Mouse (Mus musculus) lung, adult 2 months (tissue): ENCODE measurements around the gene Pdlim1. TPM values are rescaled to one million over a fixed set of nuclear protein-coding genes. Genes with fewer than 3 reads are reported as not detected.

Source experiments
- DNase-seq: peaks from one replicate; pipeline ENCODE4 v3.0.0; 2022
- H3K4me1 ChIP-seq: fragments of 200-500 bp; 2 replicates; pipeline ENCODE4 v1.6.1; 2011; ENCODE audit warnings: low read length; ENCODE audit not compliant: control insufficient read depth, insufficient read depth
- H3K4me3 ChIP-seq: fragments of 200-500 bp; replicated peaks from 2 replicates; pipeline ENCODE3; 2011; ENCODE audit warnings: low read depth, mild to moderate bottlenecking, control low read depth, low read length; ENCODE audit errors: extremely low read depth
- CTCF ChIP-seq: fragments of 200-500 bp; IDR thresholded peaks from 2 replicates; pipeline ENCODE4 v1.5.1; 2011; ENCODE audit warnings: mild to moderate bottlenecking, low read length, control low read depth; ENCODE audit not compliant: insufficient read depth
- POLR2A ChIP-seq: fragments of 200-500 bp; IDR thresholded peaks from 2 replicates; pipeline ENCODE4 v1.6.1; 2011; ENCODE audit warnings: low read depth, mild to moderate bottlenecking, control low read depth, low read length, borderline replicate concordance; ENCODE audit errors: extremely low read depth
- WGBS: fragments of 180-500 bp; shearing (Covaris S2); methylation state at CpG from one replicate; pipeline ENCODE4 v1.1.7; 2018; 5-methylcytosine and 5-hydroxymethylcytosine counted together
- polyA plus RNA-seq: library from polyadenylated mRNA; depleted of rRNA; stranded (reverse); fragments of >200 nt; gene quantifications from 2 replicates; pipeline ENCODE4 v1.2.3, GENCODE M21; 2012

Gene Pdlim1
- polyA plus RNA-seq, 1 experiment, result 148 TPM

DNA sequence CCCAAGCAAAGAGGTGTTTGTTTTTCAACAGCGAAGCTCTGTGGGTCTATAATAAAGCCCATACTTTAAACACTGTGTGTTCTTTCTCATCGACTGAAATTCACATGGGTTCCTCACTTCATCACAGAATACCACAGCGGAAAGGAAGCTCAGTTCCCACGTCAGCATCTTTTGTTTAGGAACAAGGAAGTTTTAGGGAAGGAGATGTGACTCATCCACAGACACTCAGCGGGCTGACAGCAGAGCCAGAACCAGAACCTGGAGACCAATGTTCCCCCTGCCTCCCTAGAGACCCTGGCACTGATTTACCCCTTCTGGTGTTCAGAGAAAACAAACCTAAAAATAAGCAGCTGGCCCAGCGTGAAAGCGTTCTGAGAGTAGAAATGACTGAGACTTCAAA lies 33.8 kb upstream of the Pdlim1 start:
- no peak overlapping the region for H3K4me3 ChIP-seq
- TF ChIP-seq POLR2A, result no peak
- no peak for TF ChIP-seq CTCF
- no peak for DNase-seq
- no peaks in the 10 kb centered on the region; the same call in 1 of the 2 replicates for H3K4me1 ChIP-seq
- 63% methylated on average over 7 of the region's 7 CpGs for WGBS

- 67% methylated on average over 9 of the region's 9 CpGs for WGBS
These were observed 31.3 kb upstream of the Pdlim1 start for GRCm38 (mm10) chr19:40302916-40303315.

DNA sequence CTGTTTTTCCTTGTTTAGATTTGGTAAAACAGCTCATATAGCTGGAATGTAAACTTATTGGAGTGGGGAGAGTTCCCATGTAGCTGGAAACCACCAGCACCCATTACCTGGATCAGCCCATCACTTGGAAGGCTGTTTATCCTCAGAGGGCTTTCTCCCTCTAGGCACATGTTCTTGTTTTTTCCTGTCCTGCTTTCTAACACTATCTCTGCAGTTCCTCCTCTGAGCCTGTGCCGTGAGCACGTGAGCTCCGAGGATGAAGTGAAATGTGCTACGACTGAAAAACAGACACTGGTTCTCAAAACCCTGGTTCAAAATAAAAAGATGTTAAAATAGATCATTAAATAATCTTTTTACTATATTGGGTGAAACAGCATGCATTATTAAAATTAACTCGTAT lies 30.8 kb upstream of the Pdlim1 start:
- Histone ChIP-seq H3K4me3 (no peak overlapping the region), H3K4me1 (no peaks in the 10 kb centered on the region; the same call in 1 of the 2 replicates)
- 50% methylated on average over 5 of the region's 5 CpGs for WGBS
- no peak for TF ChIP-seq CTCF
- TF ChIP-seq POLR2A, result no peak
- DNase-seq, result no peak

More at GRCm38 (mm10) chr19:40302916-40303315, 31.3 kb upstream of the Pdlim1 start:
- no peak for DNase-seq
- Histone ChIP-seq H3K4me3 (no peak overlapping the region), H3K4me1 (no peaks in the 10 kb centered on the region; the same call in 1 of the 2 replicates)
- TF ChIP-seq CTCF (0 out of 2 replicates have a peak, but pooled peaks have one; percentile 8), POLR2A (no peak)

GRCm38 (mm10) chr19:40299983-40300759 lies 28.5 kb upstream of the Pdlim1 start:
- DNase-seq, result no peak
- no peaks in the 10 kb centered on the region; the same call in 1 of the 2 replicates for H3K4me1 ChIP-seq
- 83% methylated on average over 12 of the region's 12 CpGs for WGBS
- TF ChIP-seq CTCF (no peak), POLR2A (no peak)
- no peak overlapping the region for H3K4me3 ChIP-seq

- TF ChIP-seq CTCF, result no peak
- no peak for TF ChIP-seq POLR2A
- Histone ChIP-seq H3K4me3 (no peak overlapping the region), H3K4me1 (no peaks in the 10 kb centered on the region; the same call in 1 of the 2 replicates)
- no peak for DNase-seq
- 90% methylated on average over 6 of the region's 6 CpGs for WGBS
These were observed 27.5 kb upstream of the Pdlim1 start for GRCm38 (mm10) chr19:40299182-40299581.

DNA sequence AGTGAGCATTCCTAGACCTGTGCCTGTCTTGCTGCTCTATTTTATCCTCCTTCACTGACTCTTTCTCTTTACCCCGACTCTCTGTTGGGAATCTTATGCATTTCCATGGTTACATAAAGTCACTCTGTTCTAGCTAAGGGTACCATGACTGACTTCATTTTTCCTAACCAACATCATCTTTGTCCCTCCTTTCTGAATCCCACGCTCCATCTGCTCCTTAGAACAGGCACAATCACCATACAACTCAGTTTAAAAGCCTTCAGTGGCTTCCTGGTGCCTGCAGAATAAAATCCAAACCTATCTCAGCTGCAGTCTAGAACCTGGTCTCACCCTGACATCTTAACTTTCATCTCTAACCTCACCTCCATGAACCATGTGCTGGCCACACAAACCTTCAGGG lies 26.9 kb upstream of the Pdlim1 start:
- H3K4me3 ChIP-seq, result no peak overlapping the region
- H3K4me1 ChIP-seq, result no peaks in the 10 kb centered on the region; the same call in 1 of the 2 replicates
- TF ChIP-seq POLR2A (no peak), CTCF (no peak)
- no peak for DNase-seq
- WGBS, result 89% methylated on average over 2 of the region's 2 CpGs

DNA sequence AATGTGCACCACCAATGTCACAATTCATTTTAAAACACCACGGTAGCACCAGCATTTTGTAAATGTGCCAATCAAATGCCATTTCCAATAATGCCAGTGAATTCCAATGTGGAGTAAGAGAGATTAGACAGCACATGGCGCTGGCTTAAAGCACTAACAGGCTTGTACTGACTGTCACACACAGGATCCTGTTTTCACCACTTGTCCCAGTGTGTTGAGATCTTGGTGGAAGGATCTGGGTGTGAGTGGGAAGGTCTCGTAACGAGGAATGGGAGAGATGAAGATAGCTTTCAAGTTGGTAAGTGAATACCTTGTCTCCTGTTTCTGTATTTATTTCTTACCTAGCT lies 26.1 kb upstream of the Pdlim1 start:
- H3K4me1 ChIP-seq, result no peaks in the 10 kb centered on the region; the same call in 1 of the 2 replicates
- H3K4me3 ChIP-seq, result no peak overlapping the region
- no peak for TF ChIP-seq POLR2A
- DNase-seq, result no peak
- 73% methylated on average over 4 of the region's 4 CpGs for WGBS

GRCm38 (mm10) chr19:40297078-40297797 lies 25.6 kb upstream of the Pdlim1 start:
- DNase-seq, result no peak
- Histone ChIP-seq H3K4me3 (no peak overlapping the region), H3K4me1 (no peaks in the 10 kb centered on the region; the same call in 1 of the 2 replicates)
- WGBS, result 81% methylated on average over 7 of the region's 7 CpGs
- TF ChIP-seq POLR2A (no peak), CTCF (no peak)

DNA sequence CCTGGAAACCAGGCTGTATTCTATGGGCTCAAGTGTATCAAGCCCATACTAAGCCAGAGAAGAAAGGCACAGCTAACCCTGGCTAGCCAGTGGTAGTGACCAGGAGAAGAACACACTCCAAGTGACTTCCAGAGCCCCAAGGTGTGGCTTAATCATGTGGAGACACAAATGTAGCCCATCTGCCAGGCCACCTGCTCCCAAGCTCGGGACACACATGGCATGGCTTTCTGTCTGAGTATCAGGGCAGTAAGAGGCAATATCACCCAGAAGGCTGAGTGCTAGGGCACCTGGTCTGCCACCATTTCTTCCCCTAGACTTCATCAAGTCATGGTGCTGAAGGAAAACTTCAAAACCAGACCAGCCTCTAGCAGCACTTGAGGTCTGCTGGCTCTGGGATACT lies 22.6 kb upstream of the Pdlim1 start:
- no peak for DNase-seq
- peaks cover 2% of the 10 kb centered on the region; the same call in 1 of the 2 replicates for H3K4me1 ChIP-seq
- 60% methylated on average over 1 of the region's 1 CpGs for whole genome bisulfite sequencing
- TF ChIP-seq CTCF (no peak), POLR2A (no peak)
- no peak overlapping the region for H3K4me3 ChIP-seq

DNA sequence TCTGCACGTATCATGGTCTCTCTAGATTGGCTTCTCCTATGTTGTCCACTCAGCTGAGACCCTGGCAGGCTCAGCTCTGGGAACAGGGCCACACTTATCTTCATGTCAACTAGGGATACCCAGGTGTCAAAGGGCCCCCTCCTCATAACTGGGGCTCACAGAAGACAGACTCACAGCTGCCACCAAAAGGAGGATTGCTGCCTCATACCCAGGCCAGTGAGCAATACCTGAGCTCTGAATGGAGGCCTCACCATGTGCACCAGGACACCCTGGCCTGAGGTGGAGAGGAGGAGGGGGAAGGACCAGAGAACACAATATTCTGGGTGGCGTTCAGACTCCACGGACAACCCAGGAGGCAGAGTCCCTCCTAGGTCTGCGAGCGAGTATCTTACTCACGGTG lies 22.1 kb upstream of the Pdlim1 start:
- no peak for DNase-seq
- whole genome bisulfite sequencing, result 96% methylated on average over 6 of the region's 6 CpGs
- peaks cover 2% of the 10 kb centered on the region; the same call in 1 of the 2 replicates for H3K4me1 ChIP-seq
- no peak overlapping the region for H3K4me3 ChIP-seq
- TF ChIP-seq POLR2A, result no peak
- no peak for TF ChIP-seq CTCF
